Mouse (Mus musculus): ENCODE measurements around the gene Abcd1. TPM values are rescaled to one million over a fixed set of nuclear protein-coding genes. Genes with fewer than 3 reads are reported as not detected.

The Abcd1 gene
- polyA plus RNA-seq, 1 experiment from 2014 or later = 8.1 TPM

Other genes with a start within 250 kb of the Abcd1 start
- gene Bgn, start 233.0 kb upstream of the Abcd1 start, polyA plus RNA-seq (2015; fragmentation: Nextera tagmentation; extraction: Ambion mirVana) = 12.7 and 17.0 TPM in 2 replicates
- 0.05 TPM in 1 of 2 replicates, not detected in the other for gene Atp2b3, start 213.5 kb upstream of the Abcd1 start, polyA plus RNA-seq (2015; fragmentation: Nextera tagmentation; extraction: Ambion mirVana)
- 21.3 and 21.5 TPM in 2 replicates for gene Dusp9, start 77.2 kb upstream of the Abcd1 start, polyA plus RNA-seq (2015; fragmentation: Nextera tagmentation; extraction: Ambion mirVana)
- 1.5 and 1.6 TPM in 2 replicates for gene Pnck, start 56.5 kb upstream of the Abcd1 start, polyA plus RNA-seq (2015; fragmentation: Nextera tagmentation; extraction: Ambion mirVana)
- gene Slc6a8, start 43.4 kb upstream of the Abcd1 start, polyA plus RNA-seq (2015; fragmentation: Nextera tagmentation; extraction: Ambion mirVana) = 0.12 and 0.50 TPM in 2 replicates
- 129 and 137 TPM in 2 replicates for gene Bcap31, start 422 bp upstream of the Abcd1 start, polyA plus RNA-seq (2015; fragmentation: Nextera tagmentation; extraction: Ambion mirVana)
- 0.23 and 0.47 TPM in 2 replicates for gene Plxnb3, start 40.5 kb downstream of the Abcd1 start, polyA plus RNA-seq (2015; fragmentation: Nextera tagmentation; extraction: Ambion mirVana)
- gene Srpk3, start 57.8 kb downstream of the Abcd1 start, polyA plus RNA-seq (2015; fragmentation: Nextera tagmentation; extraction: Ambion mirVana) = 1.1 and 2.9 TPM in 2 replicates
- gene Idh3g, start 70.3 kb downstream of the Abcd1 start, polyA plus RNA-seq (2015; fragmentation: Nextera tagmentation; extraction: Ambion mirVana) = 111 and 112 TPM in 2 replicates
- 158 and 167 TPM in 2 replicates for gene Ssr4, start 70.4 kb downstream of the Abcd1 start, polyA plus RNA-seq (2015; fragmentation: Nextera tagmentation; extraction: Ambion mirVana)
- 0.02 and 0.08 TPM in 2 replicates for gene Pdzd4, start 108.4 kb downstream of the Abcd1 start, polyA plus RNA-seq (2015; fragmentation: Nextera tagmentation; extraction: Ambion mirVana)
- gene Avpr2, start 175.5 kb downstream of the Abcd1 start, polyA plus RNA-seq (2015; fragmentation: Nextera tagmentation; extraction: Ambion mirVana) = 0.08 and 0.25 TPM in 2 replicates
- 0.16 and 0.35 TPM in 2 replicates for gene L1cam, start 179.5 kb downstream of the Abcd1 start, polyA plus RNA-seq (2015; fragmentation: Nextera tagmentation; extraction: Ambion mirVana)
- gene Arhgap4, start 205.3 kb downstream of the Abcd1 start, polyA plus RNA-seq (2015; fragmentation: Nextera tagmentation; extraction: Ambion mirVana) = 6.6 and 7.7 TPM in 2 replicates
- gene Naa10, start 205.3 kb downstream of the Abcd1 start, polyA plus RNA-seq (2015; fragmentation: Nextera tagmentation; extraction: Ambion mirVana) = 69.0 and 70.6 TPM in 2 replicates
- 21.3 and 24.6 TPM in 2 replicates for gene Renbp, start 214.3 kb downstream of the Abcd1 start, polyA plus RNA-seq (2015; fragmentation: Nextera tagmentation; extraction: Ambion mirVana)
- 28.0 and 31.1 TPM in 2 replicates for gene Hcfc1, start 249.8 kb downstream of the Abcd1 start, polyA plus RNA-seq (2015; fragmentation: Nextera tagmentation; extraction: Ambion mirVana)

Data from liver, embryonic 16.5 days (tissue).